Mouse (Mus musculus) kidney, adult 8-10 months (tissue): ENCODE data around the gene Boll.

Experiments
- DNase-seq, 2 experiments: peaks; one replicate each; pipeline ENCODE4 v3.0.0; 2022

Boll gene

GRCm38 (mm10) chr1:55201850-55202752 lies 161.2 kb downstream of the Boll start:
- DNase-seq: no peak

GRCm38 (mm10) chr1:55198719-55199118 lies 164.6 kb downstream of the Boll start:
- no peak for DNase-seq
